Mouse (Mus musculus): ENCODE results near the gene Pard6b.

DNA sequence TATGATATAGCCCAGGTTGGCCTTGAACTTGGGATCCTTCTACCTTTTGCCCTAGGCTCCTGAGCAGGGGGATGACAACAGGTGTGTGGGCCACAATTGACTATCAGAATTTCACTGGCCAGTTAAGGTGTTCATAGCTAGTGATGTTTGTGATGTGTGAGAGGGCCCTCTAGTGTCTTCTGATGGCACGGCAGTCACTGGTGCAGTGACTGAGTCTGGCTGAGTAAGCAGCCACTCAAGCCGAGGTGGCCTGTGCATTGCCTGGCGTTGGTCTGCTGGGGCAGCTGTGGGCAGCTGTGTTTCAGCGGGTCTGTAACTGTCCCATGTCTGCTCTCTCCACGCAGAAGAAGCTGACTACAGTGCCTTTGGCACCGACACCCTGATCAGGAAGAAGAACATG is 17.2 kb downstream of the Pard6b start:
- TF ChIP-seq CTCF (IDR thresholded peaks at IDR 0.05) = peak; percentile 93
- TF ChIP-seq EP300 (IDR thresholded peaks at IDR 0.05) = no peak
